Mouse (Mus musculus): ENCODE results near the gene Slc22a23.

Gene Slc22a23

GRCm38 (mm10) chr13:34269376-34269991 is 75.5 kb downstream of the Slc22a23 start:
- no peak for DNase-seq (ENCODE audit: low read depth, low spot score)

- no peak for DNase-seq (ENCODE audit: low read depth, low spot score)
Measured at GRCm38 (mm10) chr13:34266942-34267660, 77.9 kb downstream of the Slc22a23 start.

- DNase-seq (ENCODE audit: low read depth, low spot score): no peak
Measured at GRCm38 (mm10) chr13:34266067-34266466, 78.9 kb downstream of the Slc22a23 start.

- DNase-seq (ENCODE audit: low read depth, low spot score): no peak
Measured at GRCm38 (mm10) chr13:34265576-34265975, 79.4 kb downstream of the Slc22a23 start.

- DNase-seq (ENCODE audit: low read depth, low spot score): no peak
Measured at GRCm38 (mm10) chr13:34265022-34265565, 79.9 kb downstream of the Slc22a23 start.

- DNase-seq (ENCODE audit: low read depth, low spot score): no peak
Measured at GRCm38 (mm10) chr13:34264508-34264907, 80.5 kb downstream of the Slc22a23 start.

- DNase-seq (ENCODE audit: low read depth, low spot score): no peak
Measured at GRCm38 (mm10) chr13:34258765-34259164, 86.2 kb downstream of the Slc22a23 start.

GRCm38 (mm10) chr13:34257177-34257576 is 87.8 kb downstream of the Slc22a23 start:
- DNase-seq (ENCODE audit: low read depth, low spot score): no peak

GRCm38 (mm10) chr13:34256676-34257075 is 88.3 kb downstream of the Slc22a23 start:
- DNase-seq (ENCODE audit: low read depth, low spot score): no peak

GRCm38 (mm10) chr13:34255297-34255696 is 89.7 kb downstream of the Slc22a23 start:
- no peak for DNase-seq (ENCODE audit: low read depth, low spot score)

GRCm38 (mm10) chr13:34254691-34255090 is 90.3 kb downstream of the Slc22a23 start:
- no peak for DNase-seq (ENCODE audit: low read depth, low spot score)

GRCm38 (mm10) chr13:34253736-34254135 is 91.2 kb downstream of the Slc22a23 start:
- no peak for DNase-seq (ENCODE audit: low read depth, low spot score)

- DNase-seq (ENCODE audit: low read depth, low spot score): peak; percentile 68
Measured at GRCm38 (mm10) chr13:34248941-34249920, 95.8 kb downstream of the Slc22a23 start.

GRCm38 (mm10) chr13:34248107-34248506 is 96.9 kb downstream of the Slc22a23 start:
- DNase-seq (ENCODE audit: low read depth, low spot score): no peak

- no peak for DNase-seq (ENCODE audit: low read depth, low spot score)
Measured at GRCm38 (mm10) chr13:34246821-34247220, 98.2 kb downstream of the Slc22a23 start.

GRCm38 (mm10) chr13:34245216-34245615 is 99.8 kb downstream of the Slc22a23 start:
- DNase-seq (ENCODE audit: low read depth, low spot score): no peak

GRCm38 (mm10) chr13:34244186-34244585 is 100.8 kb downstream of the Slc22a23 start:
- peak; percentile 77 for DNase-seq (ENCODE audit: low read depth, low spot score)

- no peak for DNase-seq (ENCODE audit: low read depth, low spot score)
Measured at GRCm38 (mm10) chr13:34242211-34242610, 102.8 kb downstream of the Slc22a23 start.

- DNase-seq (ENCODE audit: low read depth, low spot score): no peak
Measured at GRCm38 (mm10) chr13:34240087-34240428, 104.9 kb downstream of the Slc22a23 start.

GRCm38 (mm10) chr13:34239371-34240086 is 105.5 kb downstream of the Slc22a23 start:
- DNase-seq (ENCODE audit: low read depth, low spot score): peak; percentile 68

GRCm38 (mm10) chr13:34238646-34239290 is 106.2 kb downstream of the Slc22a23 start:
- peak; percentile 52 for DNase-seq (ENCODE audit: low read depth, low spot score)

All from ZHBTc4 (cell line).